Mouse (Mus musculus) hindbrain, postnatal 0 days (tissue): Measurements from ENCODE around the gene Dlg2. TPM values are rescaled to one million over a fixed set of nuclear protein-coding genes. Genes with fewer than 3 reads are reported as not detected.
A peak's percentile ranks its signal among the peaks of the same experiment; 100 is the strongest.

Experiments
- ATAC-seq: fragments of 200-750 bp; cut with Nextera tagmentation; 2 replicates; pipeline ENCODE4 v1.8.0; 2017; ENCODE audit warnings: mild to moderate bottlenecking, moderate TSS enrichment, moderate library complexity
- DNase-seq: peaks from one replicate; pipeline ENCODE4 v3.0.0-alpha.2; 2015; ENCODE audit warnings: low spot score
- H3K27ac ChIP-seq: fragments of 300-500 bp; sonication (generic); 2 replicates; pipeline ENCODE4 v1.5.1; 2014; ENCODE audit warnings: mild to moderate bottlenecking
- H3K27me3 ChIP-seq: fragments of 300-500 bp; sonication (generic); 2 replicates; pipeline ENCODE4 v1.6.1; 2014; ENCODE audit warnings: low read length, mixed read lengths; ENCODE audit not compliant: insufficient read depth
- H3K36me3 ChIP-seq: fragments of 300-500 bp; sonication (generic); 2 replicates; pipeline ENCODE4 v1.6.1; 2014; ENCODE audit warnings: low read length, mixed read lengths; ENCODE audit not compliant: insufficient read depth
- H3K4me1 ChIP-seq: fragments of 300-500 bp; sonication (generic); 2 replicates; pipeline ENCODE4 v1.6.1; 2014; ENCODE audit warnings: antibody characterized with exemption, low read length, mixed read lengths; ENCODE audit not compliant: insufficient read depth
- H3K4me2 ChIP-seq: fragments of 300-500 bp; sonication (generic); 2 replicates; pipeline ENCODE4 v1.6.1; 2014; ENCODE audit warnings: low read depth, mild to moderate bottlenecking, low read length, moderate library complexity, mixed read lengths
- H3K4me3 ChIP-seq: fragments of 300-500 bp; sonication (generic); 2 replicates; pipeline ENCODE4 v1.5.1; 2014; ENCODE audit warnings: low read length
- H3K9ac ChIP-seq: fragments of 300-500 bp; sonication (generic); replicated peaks from 2 replicates; pipeline ENCODE4 v1.6.1; 2014; ENCODE audit warnings: mild to moderate bottlenecking, low read length, moderate library complexity, mixed read lengths
- H3K9me3 ChIP-seq: fragments of 300-500 bp; sonication (generic); 2 replicates; pipeline ENCODE4 v1.6.1; 2016; ENCODE audit warnings: low read length, mixed read lengths
- CTCF ChIP-seq: IDR thresholded peaks from 2 replicates; pipeline ENCODE4 v1.5.1; 2016; ENCODE audit warnings: antibody characterized with exemption, control low read depth, low read depth
- WGBS: fragments of 180-500 bp; shearing (Covaris S2); extraction: QIAGEN DNeasy Blood & Tissue Kit; methylation state at CpG from one replicate; pipeline ENCODE4 v1.1.7; 2014; 5-methylcytosine and 5-hydroxymethylcytosine counted together
- polyA plus RNA-seq: library from polyadenylated mRNA; unstranded; fragments of >200 nt; fragmentation: Nextera tagmentation; extraction: Ambion mirVana; gene quantifications from 2 replicates; pipeline ENCODE4 v1.2.1, GENCODE M21; 2015
- total RNA-seq: library from RNA; depleted of rRNA; stranded (reverse); fragments of >200 nt; gene quantifications from 2 replicates; pipeline ENCODE4 v1.2.3, GENCODE M21; 2014

The Dlg2 gene
- total and polyA plus RNA-seq, 2 experiments from 2014 or later, result 20.4 to 113 TPM

- TF ChIP-seq CTCF, result no peak
- Histone ChIP-seq H3K36me3 (no peaks in the 10 kb centered on the region), H3K9ac (no peak overlapping the region), H3K27me3 (no peaks in the 10 kb centered on the region), H3K4me2 (no peak overlapping the region), H3K4me3 (no peak overlapping the region), H3K4me1 (no peaks in the 10 kb centered on the region), H3K27ac (no peak overlapping the region), H3K9me3 (no peaks in the 10 kb centered on the region)
- 84% methylated on average over 2 of the region's 2 CpGs for WGBS
- ATAC-seq, result no peak
- no peak for DNase-seq
Observed at GRCm38 (mm10) chr7:91877804-91878203, 1401.3 kb downstream of the Dlg2 start.

- Histone ChIP-seq H3K36me3 (no peaks in the 10 kb centered on the region), H3K9ac (no peak overlapping the region), H3K4me2 (no peak overlapping the region), H3K27ac (no peak overlapping the region), H3K4me1 (no peaks in the 10 kb centered on the region), H3K9me3 (no peaks in the 10 kb centered on the region), H3K4me3 (no peak overlapping the region), H3K27me3 (no peaks in the 10 kb centered on the region)
- 89% methylated on average over 10 of the region's 10 CpGs for WGBS
- ATAC-seq (no peak), DNase-seq (no peak)
- TF ChIP-seq CTCF, result no peak
Observed at GRCm38 (mm10) chr7:91886336-91886735, 1409.9 kb downstream of the Dlg2 start.

GRCm38 (mm10) chr7:91893991-91894390 lies 1417.5 kb downstream of the Dlg2 start:
- H3K36me3 ChIP-seq, result no peaks in the 10 kb centered on the region
- no peaks in the 10 kb centered on the region for H3K9me3 ChIP-seq
- no peaks in the 10 kb centered on the region for H3K4me1 ChIP-seq
- no peak overlapping the region for H3K4me3 ChIP-seq
- DNase-seq, result no peak
- no peak overlapping the region for H3K27ac ChIP-seq
- no peak overlapping the region for H3K9ac ChIP-seq
- whole genome bisulfite sequencing, result 82% methylated on average over 8 of the region's 8 CpGs
- TF ChIP-seq CTCF, result no peak
- no peak overlapping the region for H3K4me2 ChIP-seq
- ATAC-seq, result no peak
- H3K27me3 ChIP-seq, result no peaks in the 10 kb centered on the region

- Histone ChIP-seq H3K9me3 (no peaks in the 10 kb centered on the region), H3K9ac (no peak overlapping the region), H3K4me1 (no peaks in the 10 kb centered on the region), H3K27me3 (no peaks in the 10 kb centered on the region), H3K4me2 (no peak overlapping the region), H3K36me3 (no peaks in the 10 kb centered on the region), H3K27ac (no peak overlapping the region), H3K4me3 (no peak overlapping the region)
- WGBS, result 49% methylated on average over 2 of the region's 2 CpGs
- ATAC-seq (no peak), DNase-seq (no peak)
- no peak for TF ChIP-seq CTCF
Observed at GRCm38 (mm10) chr7:91896935-91897334, 1420.5 kb downstream of the Dlg2 start.

- H3K27me3 ChIP-seq, result no peaks in the 10 kb centered on the region
- H3K9me3 ChIP-seq, result no peaks in the 10 kb centered on the region
- no peak overlapping the region for H3K27ac ChIP-seq
- H3K4me2 ChIP-seq, result no peak overlapping the region
- H3K36me3 ChIP-seq, result no peaks in the 10 kb centered on the region
- H3K4me1 ChIP-seq, result no peaks in the 10 kb centered on the region
- H3K4me3 ChIP-seq, result no peak overlapping the region
- H3K9ac ChIP-seq, result no peak overlapping the region
- 57% methylated on average over 2 of the region's 2 CpGs for WGBS
- ATAC-seq (peak; percentile 56; the same call in 1 of the 2 replicates), DNase-seq (peak; percentile 63)
- no peak for TF ChIP-seq CTCF
Observed at GRCm38 (mm10) chr7:91897509-91897908, 1421.0 kb downstream of the Dlg2 start.

- no peak for DNase-seq
- H3K4me1 ChIP-seq, result no peaks in the 10 kb centered on the region
- H3K4me2 ChIP-seq, result no peak overlapping the region
- no peak overlapping the region for H3K27ac ChIP-seq
- 70% methylated on average over 2 of the region's 2 CpGs for WGBS
- H3K9me3 ChIP-seq, result no peaks in the 10 kb centered on the region
- ATAC-seq, result no peak
- no peak overlapping the region for H3K4me3 ChIP-seq
- no peak overlapping the region for H3K9ac ChIP-seq
- no peak for TF ChIP-seq CTCF
- no peaks in the 10 kb centered on the region for H3K36me3 ChIP-seq
- no peaks in the 10 kb centered on the region for H3K27me3 ChIP-seq
Observed at GRCm38 (mm10) chr7:91902503-91902902, 1426.0 kb downstream of the Dlg2 start.

GRCm38 (mm10) chr7:91916809-91917208 lies 1440.3 kb downstream of the Dlg2 start:
- Histone ChIP-seq H3K27ac (no peak overlapping the region), H3K4me2 (no peak overlapping the region), H3K36me3 (no peaks in the 10 kb centered on the region), H3K9me3 (no peaks in the 10 kb centered on the region), H3K27me3 (no peaks in the 10 kb centered on the region), H3K9ac (no peak overlapping the region), H3K4me3 (no peak overlapping the region), H3K4me1 (no peaks in the 10 kb centered on the region)
- 79% methylated on average over 3 of the region's 3 CpGs for WGBS
- ATAC-seq (no peak), DNase-seq (no peak)
- TF ChIP-seq CTCF, result no peak

GRCm38 (mm10) chr7:91919099-91919498 lies 1442.6 kb downstream of the Dlg2 start:
- Histone ChIP-seq H3K27me3 (no peaks in the 10 kb centered on the region), H3K9me3 (no peaks in the 10 kb centered on the region), H3K4me1 (no peaks in the 10 kb centered on the region), H3K36me3 (no peaks in the 10 kb centered on the region), H3K4me2 (no peak overlapping the region), H3K9ac (no peak overlapping the region), H3K4me3 (no peak overlapping the region), H3K27ac (no peak overlapping the region)
- WGBS, result 73% methylated on average over 3 of the region's 3 CpGs
- no peak for TF ChIP-seq CTCF
- DNase-seq (no peak), ATAC-seq (no peak)
